Mouse (Mus musculus) embryo, embryonic 10.5 days (tissue): Measurements from ENCODE around the gene Rab37.
A peak's percentile ranks its signal among the peaks of the same experiment; 100 is the strongest.

Source experiments
- DNase-seq: peaks from one replicate; pipeline ENCODE4 v3.0.0-alpha.2; 2015; ENCODE audit warnings: low spot score

The Rab37 gene

GRCm38 (mm10) chr11:115133800-115134199 is 42.6 kb downstream of the Rab37 start, which contains the start of gene Cd300lf:
Gene Cd300lf, minus strand, starts transcription at chr11:115133992.
- no peak for DNase-seq

DNA sequence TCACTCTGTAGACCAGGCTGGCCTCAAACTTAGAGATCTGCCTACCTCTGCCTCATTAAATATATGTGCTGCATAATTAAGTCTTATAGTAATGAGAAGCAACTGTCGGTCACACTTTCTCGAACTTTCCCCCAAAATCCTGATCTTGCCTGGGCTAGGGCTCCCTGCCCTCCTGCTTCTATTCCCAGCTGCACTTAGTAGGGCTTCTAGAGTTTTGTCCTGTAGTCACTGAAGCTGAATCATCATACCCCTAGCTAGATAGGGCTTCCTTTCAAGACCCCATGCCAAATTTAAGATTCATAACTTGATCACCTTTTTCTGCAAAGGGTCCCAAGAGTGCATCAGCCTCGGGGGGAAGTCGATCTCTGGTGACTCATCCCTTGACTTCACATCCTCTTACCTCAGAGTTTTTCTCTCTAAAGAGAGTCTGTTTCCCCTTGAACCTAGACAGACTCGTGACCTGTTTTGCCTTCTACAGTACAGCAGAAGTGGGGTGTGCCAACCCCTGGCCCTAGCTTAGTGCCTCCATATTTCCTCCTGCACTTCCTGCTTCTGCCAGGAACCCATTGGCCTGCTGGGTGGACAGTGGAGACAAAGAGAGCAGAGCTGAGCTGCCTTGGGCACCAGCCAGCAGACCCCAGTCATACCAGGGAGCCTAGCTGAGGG is 47.5 kb downstream of the Rab37 start:
- DNase-seq: no peak

DNA sequence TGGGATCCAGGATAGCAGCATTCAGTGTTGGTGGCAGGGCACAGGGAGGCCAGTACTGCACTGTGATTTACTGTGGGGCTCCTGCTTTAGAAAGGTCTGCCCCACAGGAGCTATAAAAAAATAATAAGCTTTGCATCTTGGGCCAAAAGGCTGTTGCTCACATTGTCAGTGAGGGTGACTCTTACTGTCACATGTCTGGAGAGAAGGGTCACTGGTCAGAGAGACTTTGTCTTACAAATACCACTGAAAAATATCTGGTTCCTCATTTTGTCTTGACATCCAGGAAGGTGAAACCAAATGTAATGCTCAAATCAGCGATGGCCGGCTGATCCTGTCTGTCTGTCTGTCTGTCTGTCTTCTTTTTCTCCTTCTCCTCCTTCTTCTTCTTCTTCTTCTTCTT is 50.7 kb downstream of the Rab37 start:
- no peak for DNase-seq

DNA sequence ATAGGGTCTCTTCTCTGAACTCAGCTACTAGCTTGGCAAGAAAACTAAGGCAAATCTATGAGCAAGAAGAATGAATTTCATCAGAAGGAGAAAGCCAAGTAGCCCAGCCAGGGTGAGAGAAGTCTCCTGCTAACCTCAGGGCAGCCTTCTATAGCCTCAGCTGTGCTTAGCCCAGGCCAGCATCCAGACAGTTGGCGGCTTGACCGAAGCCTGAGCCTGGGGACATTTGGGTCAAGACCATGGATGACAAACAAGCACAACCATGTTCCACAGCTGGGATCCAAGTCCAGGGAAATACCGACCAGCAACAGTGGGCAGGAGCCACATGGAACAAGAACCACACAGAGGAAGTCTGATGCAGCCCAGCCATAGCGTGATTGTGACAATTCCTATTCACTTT is 56.6 kb downstream of the Rab37 start:
- no peak for DNase-seq

DNA sequence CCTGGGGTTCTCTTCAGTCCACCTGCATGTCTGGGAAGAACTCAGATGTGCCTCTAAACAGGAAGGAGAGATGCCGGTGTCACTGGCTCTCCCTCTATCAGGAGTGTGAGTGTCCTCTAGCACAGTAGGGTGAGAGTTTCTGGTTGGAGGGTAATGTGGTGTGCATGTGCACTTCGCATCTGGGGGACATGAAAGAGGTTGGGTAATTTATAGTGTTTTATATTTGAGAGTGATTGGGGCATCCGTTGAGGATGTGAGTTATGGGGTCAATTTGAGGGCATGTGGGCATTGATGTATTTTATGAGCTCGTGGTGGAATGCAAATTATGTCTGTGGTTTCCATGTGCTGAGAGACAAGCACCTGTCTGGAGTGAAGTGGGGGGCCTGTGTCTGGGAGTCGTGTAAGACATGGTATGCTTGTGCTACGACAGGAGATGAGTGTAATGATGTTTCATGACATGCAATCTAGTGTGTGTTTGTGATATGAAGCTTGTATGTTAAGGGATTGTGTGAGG is 59.6 kb downstream of the Rab37 start:
- DNase-seq: no peak

DNA sequence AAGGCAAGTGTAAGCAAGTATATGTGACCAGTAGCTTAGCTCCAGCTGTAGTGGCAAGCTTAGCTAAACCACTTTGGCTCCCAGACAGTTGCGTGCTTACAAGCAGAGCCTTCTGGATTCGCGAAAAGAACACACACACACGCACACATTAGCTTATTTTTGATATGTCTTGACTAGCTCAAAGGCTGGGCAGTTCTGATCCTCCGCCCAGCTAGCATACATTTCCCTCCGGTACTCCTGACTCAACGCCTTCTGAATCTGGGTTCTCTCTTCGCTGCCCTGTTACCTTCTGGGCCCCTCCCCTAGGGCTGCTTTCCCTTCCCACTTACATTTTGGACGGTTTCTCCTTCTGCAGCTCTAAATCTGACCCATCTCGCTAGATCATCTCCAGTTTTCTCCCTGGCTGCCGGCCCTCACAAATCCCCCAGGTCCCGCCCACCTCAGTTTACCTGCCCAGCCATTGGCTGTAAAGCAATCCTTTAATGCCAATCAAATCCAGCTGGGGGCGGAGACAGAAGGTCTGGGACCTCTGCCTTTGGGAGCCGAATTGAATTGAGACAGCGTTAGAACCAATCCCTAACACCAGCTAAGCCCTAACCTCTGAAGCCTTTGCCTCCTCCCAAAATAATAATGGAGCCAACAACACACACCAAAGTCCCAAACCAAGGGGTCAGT is 60.7 kb downstream of the Rab37 start:
- peak; percentile 95 for DNase-seq

GRCm38 (mm10) chr11:115153088-115153487 is 61.9 kb downstream of the Rab37 start:
- DNase-seq: no peak

DNA sequence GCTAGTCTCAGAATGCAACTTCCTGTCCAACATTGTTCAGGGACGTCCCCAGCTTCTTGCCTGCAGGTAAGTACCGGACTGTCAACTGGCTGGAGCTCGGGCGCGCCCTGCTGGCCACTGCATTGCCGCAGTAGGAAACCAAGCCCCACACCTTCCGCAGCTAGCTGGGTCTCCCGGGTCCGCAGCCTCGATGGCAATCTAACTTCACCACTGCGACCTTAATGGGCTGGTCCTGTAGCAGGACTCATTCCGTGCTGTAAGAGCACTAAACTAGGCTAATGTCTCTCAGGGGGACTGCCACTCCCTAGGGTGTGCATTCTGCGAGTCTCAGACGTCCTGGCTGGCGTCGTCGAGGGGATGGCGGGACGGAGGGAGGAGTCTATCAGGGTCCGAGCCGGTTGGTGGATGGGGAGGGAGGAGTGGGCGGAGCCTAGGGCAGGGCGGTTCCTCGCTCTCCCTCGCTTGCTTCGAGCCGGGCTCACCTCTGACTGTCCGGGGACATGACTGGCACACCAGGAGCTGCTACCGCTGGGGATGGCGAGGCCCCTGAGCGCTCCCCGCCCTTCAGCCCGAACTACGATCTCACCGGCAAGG is 62.6 kb downstream of the Rab37 start:
- DNase-seq: peak; percentile 82

DNA sequence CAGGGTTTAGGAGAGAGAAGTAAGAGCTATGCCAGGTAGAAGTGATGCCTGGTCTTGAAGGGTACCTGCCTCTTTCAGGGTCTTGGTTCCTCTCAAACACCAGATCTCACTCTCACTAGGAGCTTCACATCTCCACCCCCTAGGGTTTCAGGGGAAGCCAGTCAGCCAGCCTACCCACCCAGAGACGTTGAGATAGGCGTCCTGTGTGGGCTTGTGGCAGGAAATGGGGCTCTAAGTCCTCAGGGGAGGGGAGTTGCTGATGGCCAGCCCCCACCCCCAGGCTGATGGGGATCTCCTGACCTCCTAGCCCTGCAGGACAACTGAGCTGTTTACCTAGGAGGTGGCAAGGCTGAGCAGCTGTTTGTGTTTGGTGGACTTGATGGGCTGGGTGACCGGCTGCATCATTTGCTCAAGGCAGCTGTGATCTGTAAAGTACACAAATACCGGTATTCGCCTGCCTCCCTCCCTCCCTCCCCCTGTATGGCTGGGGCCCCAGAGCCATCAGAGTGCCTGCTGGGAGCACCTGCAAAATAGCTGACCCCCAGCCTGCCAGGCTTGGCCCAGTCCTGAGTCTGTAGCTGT is 63.9 kb downstream of the Rab37 start:
- DNase-seq: no peak

DNA sequence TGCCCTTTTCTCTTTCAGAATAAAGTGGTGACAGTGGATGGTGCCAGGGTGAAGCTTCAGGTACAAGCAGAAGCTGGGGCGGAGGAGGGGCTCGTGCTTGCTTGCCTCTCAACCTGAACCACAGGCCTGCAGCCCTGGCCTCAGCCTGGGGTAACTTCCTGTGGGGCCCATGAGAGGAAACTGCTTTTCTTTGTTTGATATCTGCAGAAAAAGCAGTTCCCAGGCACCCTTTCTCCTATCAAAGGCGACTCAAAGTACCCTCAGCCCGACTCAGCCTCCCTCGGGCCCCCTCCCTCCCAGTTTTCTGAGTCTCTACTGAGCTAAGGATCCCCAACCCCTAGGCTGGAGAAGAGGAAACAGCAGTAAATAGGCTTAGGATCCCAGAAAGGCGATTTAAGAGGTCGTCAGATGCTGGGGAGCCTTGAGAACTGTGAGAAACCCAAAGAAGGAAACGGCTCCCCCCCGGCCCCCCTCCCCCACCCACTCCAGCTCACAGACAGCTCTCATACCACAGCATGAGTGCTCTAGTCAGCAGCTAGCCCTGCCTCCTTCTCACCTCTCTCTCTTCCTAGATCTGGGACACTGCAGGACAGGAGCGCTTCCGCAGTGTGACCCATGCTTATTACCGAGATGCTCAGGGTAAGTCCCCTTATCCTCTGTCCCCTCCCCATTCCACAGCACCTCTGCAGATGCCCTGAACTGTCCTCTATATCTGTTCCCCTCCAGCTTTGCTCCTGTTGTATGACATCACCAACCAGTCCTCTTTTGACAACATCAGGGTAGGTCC is 66.9 kb downstream of the Rab37 start:
- DNase-seq: no peak

DNA sequence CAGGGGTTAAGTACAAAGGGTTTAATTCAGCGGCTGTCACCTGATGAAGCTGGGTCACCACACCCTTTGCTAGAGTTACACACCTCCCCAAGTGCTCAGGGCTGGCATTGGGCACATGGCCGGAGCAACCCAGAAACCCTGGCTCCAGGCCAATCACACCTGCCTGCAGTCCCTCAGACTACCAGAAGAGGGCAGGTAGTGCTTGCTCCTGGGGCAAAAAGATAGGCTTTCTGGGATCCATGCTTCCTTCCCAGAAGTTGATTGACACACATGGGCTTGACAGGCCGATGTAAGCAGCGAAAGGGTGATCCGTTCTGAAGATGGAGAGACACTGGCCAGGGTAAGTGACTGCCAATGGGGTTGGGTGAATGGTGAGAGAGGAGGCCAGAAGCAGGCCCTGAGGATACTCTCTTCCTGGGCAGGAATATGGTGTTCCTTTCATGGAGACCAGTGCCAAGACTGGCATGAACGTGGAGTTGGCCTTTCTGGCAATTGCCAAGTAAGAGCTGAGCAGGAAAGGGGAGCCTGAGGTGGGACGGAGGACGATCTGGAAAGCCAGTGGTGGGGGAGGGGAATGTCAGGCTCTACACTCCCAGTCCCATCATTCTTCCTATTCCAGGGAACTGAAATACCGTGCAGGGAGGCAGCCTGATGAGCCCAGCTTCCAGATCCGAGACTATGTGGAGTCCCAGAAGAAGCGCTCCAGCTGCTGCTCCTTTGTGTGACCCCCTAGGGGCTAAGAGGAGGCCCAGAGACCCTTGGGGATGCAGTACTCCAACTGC is 69.0 kb downstream of the Rab37 start:
- peak; percentile 71 for DNase-seq

DNA sequence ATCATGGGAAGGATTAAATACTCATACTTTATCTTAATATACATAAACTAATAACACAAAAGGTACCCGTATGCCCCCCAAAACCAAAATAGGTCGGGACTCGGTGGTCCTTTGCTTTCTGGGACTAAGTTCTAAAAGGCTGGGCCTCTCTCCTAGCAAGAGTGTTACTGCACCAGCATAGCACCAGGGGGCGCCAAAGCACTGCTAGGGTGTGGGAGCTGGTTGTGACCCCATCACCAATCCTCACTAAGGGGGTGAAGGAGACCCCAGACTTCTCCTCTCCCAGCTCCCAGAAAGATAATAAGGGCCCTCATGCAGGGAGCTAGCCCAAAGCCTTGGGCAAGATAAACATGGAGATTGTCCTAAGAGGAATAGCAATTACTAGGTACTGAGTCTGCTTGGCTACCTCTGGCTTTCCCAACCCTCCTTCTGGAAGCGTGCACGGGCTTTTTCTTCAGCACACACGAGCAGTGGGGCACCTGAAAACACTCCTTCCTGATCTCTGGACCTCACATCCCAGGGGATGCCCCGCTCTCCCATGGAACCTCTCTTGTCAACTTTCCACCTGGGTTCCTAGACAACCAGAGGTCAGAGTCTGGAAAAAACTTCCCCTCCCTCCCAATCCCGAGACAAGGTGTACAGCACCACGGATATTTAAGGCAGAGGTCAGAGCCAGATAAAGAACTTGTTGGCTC is 69.8 kb downstream of the Rab37 start:
- DNase-seq: peak; percentile 84

- no peak for DNase-seq
These were observed 70.5 kb downstream of the Rab37 start for GRCm38 (mm10) chr11:115161578-115162204.

- no peak for DNase-seq
These were observed 71.0 kb downstream of the Rab37 start for GRCm38 (mm10) chr11:115162205-115162601.

GRCm38 (mm10) chr11:115162832-115163480 is 71.7 kb downstream of the Rab37 start, which contains the start of gene Slc9a3r1:
Gene Slc9a3r1, plus strand, starts transcription at chr11:115163341.
- DNase-seq: peak; percentile 99

- DNase-seq: peak; percentile 71
These were observed 72.4 kb downstream of the Rab37 start for GRCm38 (mm10) chr11:115163568-115164150.

GRCm38 (mm10) chr11:115164341-115164975 is 73.2 kb downstream of the Rab37 start:
- peak; percentile 60 for DNase-seq

- no peak for DNase-seq
These were observed 73.7 kb downstream of the Rab37 start for GRCm38 (mm10) chr11:115164976-115165374.

DNA sequence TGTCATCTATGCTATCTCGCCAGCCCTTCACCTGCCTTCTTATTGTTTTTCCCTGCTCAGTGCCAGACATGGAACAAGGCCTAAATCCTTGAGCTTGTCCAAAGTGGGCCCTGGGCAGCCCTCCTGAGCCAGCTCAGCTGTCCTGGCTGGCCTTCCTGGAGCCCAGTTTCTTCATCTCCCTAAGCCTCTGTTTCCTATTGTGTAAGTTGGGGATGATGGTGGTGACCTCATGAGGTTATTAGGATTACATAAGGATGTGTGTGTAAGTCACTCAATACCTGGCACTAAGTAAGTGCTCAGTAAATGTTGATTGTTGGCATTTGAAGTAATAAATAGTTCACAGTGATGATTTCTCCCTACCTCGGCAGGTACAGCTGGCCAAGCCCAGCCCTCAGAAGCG is 75.5 kb downstream of the Rab37 start:
- DNase-seq: no peak
